Mouse (Mus musculus): ENCODE results near the gene Pon2.
A peak's percentile ranks its signal among the peaks of the same experiment; 100 is the strongest.

The Pon2 gene

DNA sequence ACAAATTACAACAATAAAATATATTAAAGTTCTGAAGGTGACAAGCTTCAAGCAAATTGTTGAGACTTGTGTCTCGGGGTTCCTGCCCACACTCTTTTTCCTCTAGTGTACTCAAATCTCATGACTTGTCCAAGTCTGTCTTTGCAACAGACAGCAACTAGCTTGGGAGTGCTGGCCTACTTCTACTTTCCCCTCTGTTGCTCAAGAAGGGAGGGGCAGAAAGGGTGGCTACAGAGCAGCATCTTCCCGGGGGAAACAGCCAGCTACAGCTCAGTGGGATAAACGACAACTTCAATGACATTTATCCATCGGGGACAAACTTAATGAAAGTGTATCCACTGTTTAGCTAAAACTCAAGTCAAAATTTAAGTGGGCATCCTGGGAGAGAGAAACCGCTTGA, 5.4 kb downstream of the Pon2 start:
- DNase-seq (ENCODE audit: low spot score), result no peak

DNA sequence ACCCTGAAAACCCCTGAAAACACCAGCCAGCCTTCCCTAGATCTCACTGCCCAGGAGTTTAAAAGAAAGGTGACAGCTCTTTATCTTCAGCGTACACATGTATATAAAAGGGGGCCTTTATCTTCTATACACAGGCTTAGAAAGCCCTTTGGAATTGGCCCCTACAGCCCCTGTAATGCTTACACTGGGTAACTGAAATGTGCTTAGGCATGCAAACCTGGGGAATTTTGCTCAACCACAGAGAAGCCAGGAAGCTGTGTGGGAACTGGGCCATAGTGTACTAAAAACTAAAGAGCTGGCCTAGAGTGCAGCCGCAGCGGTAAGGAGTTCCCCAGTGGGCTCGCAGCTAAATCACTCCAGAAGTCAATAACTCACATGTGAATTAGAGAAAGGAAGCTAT, 6.8 kb downstream of the Pon2 start:
- DNase-seq (ENCODE audit: low spot score), result peak; percentile 77

DNA sequence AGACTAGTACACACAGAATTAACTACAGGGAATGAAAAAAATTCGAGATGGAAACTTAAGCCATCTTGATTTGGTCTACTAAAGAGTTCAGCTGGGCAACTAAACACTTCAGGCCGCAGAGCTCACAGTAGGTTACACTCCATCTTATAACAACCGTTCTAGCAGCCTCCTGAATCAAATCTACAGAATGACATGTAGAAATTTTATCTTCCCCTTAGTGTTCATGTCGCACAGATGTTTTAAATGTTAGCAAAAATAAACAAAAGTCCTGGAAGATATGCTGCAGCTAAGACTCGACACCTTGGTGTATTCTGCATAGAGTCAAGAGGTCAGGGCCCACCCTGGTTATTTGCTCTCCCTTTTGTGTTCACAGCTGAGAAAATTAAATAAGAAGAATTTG, 10.3 kb downstream of the Pon2 start:
- DNase-seq (ENCODE audit: low spot score), result peak; percentile 45

DNA sequence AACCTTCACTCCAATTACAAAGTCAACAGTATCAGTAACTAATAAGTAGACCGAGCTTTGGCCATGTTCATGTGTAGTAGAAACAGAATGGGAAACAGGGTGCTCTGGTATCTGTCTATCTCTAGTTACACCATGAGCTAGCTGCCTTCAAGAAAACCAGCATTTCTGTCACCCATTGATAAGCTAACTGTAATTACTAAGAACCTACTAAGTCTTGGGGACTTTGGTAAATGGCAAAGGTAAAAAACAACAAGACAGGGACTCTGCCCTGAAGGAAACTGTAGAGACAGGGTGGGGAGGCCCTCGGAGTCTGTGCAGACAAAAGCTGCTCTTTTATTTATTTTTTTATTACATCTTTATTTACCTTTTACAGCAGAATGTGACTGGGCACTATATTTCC, 10.9 kb downstream of the Pon2 start:
- peak; percentile 77 for DNase-seq (ENCODE audit: low spot score)

DNA sequence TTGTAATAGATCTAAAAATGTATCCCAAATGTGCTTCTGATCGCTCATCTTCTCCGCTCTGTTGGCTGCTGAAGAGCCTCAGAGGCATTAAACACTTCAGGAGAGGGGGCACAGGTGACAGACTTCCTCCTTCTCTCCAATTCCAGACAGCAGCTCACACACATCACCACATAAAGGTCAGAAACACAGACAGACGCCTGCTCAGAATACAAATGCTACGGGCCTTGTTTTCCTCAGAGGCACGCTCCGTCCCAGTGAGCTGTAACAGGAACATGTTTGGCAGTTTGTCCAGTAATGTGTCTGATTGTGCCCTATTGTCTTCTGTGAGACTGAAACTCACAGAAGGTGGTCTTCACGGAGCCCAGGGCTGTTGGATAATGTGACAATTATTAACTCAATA, 15.8 kb downstream of the Pon2 start:
- no peak for DNase-seq (ENCODE audit: low spot score)

DNA sequence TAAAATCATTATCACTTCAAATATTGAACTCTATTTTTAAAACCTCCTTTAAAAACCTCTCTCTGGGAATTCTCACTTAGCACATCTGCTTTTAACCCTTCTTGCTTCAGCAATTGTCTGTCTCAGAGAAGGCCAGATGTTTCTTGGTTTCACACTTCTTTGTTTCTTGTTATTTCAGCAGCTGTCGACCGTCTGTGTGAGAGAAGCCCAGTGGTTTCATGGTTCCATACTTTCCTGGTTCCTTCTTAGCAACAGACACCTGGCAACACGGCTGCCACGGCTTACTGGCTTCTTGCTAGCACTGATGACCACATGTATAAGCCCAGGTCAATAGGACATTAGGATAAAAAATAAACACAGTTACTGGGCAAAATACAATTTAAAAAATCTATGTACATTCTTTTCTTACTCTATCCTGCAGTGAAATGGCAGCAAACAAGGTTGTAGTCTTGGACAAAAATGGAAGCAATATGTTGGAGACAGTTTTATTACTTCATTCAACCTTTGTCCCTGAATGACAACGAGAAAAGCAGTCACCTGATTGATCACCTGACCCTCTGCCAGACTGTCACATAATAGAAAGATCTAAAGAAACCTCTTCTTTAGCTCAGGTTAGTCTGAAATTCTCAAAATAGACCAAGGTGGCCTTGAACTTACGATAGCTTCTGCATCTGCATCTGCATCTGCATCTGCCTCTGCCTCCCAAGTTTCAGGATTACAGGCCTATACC, 17.5 kb downstream of the Pon2 start:
- DNase-seq (ENCODE audit: low spot score), result no peak

DNA sequence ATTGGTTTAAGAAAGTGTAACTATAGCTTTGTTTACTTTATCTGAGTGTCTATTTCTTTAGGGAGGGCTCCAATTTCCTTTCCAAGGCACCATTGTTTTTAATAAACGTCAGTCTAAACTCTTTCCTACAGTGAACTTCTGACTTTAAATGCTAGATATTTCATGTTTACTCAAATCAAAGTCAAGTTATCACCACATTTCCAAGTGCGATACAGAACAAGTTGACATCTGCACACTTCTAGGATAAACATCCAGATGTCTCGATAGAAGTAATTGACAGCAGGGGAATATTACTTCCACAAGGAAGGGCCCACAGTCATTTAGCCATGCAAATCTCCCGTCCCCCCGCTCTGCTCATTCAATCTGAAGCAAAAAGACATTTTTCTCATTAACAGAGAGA, 20.3 kb downstream of the Pon2 start:
- DNase-seq (ENCODE audit: low spot score), result no peak

DNA sequence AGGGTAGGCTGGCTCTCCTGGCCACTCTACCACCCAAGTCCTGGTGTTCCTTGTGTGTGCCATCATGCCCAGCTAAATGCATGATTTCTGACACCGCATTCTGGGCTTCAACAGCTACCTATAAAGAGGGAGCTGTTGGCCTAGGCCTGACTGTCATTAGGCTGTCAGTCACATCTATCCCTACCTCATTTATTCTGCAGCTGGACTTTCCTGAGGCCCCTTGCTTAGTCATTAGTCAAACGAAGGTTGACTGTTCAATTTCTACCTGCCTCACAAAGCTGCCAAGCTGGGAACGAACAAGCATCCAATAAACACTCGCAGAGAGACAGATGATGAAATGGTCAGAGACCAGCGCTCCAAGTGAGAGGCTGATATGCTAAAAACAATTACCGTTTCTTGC, 28.6 kb downstream of the Pon2 start:
- DNase-seq (ENCODE audit: low spot score), result no peak

DNA sequence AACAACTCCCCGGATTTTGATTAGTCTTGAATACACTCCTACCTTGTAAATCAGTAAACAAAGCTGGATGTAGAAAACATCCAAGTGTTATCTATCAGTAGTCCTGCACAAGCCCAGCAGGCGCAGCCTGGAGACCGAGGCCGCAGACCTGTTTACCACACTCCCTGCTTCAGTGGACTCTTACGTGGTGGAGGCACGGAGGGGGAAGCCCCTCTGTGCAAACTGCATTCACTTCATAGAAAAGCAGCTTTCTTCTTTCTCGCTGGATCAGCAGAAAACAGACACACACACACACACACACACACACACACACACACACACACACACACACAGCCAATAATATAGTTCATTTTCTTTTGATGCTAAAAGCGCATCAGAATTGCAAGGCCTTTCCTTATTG, 33.5 kb downstream of the Pon2 start:
- no peak for DNase-seq (ENCODE audit: low spot score)

DNA sequence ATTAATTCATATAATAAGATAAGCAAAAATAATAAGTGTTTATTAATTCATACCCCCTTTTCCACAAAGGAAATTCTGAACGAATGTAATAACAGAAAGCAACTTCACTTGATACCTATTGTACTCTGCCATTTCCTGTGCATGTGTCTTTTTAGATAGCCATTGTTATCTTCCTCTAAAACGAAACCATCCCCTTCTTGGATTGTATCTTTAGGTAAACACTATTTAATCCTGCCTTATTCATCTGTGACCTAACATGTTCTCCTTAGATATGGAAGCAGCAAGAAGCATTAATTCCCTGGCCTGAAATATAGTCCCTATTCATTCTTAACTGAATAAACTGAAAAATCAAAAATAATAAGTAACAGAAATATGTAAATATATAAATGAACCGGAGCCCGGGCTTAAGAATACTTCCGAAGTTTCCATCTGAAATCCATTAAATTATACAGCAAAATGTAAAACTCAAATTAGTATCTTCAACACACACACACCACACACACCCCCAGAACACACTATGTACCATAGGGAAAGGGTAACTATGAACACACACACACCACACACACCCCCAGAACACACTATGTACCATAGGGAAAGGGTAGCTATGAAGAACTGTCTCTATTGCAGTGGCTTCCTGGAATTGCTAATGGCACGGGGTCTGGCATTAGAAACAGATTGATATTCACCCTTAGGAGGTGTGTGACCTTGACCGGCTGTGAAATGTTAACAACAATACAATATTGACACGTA, 34.8 kb downstream of the Pon2 start:
- peak; percentile 59 for DNase-seq (ENCODE audit: low spot score)

DNA sequence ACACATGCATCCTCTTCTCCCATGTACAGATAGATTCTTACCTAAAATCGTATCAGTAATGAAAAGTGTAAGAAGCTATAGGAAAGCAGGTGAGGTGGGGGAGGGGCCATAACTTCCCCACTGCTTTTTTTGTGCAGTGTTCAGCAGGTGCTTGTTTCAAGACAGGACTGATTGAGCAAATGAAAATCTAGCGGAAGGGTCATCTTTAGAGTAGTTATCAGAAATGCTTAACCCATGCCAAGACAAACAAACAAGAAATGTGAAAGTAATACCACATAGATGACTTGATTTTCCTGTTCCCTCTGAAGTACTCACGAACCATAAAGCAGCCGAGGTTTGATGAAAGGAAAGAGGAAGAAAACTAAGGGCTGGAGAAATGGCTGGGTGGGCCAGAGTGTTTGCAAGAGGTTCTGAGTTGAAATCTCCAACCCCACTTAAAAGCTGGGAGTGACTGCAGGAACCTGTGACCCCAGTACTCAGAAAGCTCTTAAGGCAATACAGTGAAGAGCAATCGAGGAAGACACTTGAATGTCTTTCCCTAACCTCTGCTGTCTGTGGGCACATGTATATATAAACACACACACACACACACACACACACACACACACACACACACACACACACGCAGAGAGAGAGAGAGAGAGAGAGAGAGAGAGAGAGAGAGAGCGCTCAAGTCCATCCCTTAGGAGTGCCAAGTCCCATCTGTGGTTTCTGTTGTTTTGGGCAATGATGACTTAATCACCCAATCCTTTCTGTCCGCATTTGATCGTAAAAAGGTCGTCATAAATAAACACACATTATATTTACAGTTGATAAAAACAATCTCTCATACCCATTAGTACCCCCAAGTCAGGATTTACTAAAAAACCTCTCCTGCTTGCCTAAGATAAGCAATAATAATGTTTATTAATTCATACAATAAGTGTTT, 35.7 kb downstream of the Pon2 start:
- no peak for DNase-seq (ENCODE audit: low spot score)

DNA sequence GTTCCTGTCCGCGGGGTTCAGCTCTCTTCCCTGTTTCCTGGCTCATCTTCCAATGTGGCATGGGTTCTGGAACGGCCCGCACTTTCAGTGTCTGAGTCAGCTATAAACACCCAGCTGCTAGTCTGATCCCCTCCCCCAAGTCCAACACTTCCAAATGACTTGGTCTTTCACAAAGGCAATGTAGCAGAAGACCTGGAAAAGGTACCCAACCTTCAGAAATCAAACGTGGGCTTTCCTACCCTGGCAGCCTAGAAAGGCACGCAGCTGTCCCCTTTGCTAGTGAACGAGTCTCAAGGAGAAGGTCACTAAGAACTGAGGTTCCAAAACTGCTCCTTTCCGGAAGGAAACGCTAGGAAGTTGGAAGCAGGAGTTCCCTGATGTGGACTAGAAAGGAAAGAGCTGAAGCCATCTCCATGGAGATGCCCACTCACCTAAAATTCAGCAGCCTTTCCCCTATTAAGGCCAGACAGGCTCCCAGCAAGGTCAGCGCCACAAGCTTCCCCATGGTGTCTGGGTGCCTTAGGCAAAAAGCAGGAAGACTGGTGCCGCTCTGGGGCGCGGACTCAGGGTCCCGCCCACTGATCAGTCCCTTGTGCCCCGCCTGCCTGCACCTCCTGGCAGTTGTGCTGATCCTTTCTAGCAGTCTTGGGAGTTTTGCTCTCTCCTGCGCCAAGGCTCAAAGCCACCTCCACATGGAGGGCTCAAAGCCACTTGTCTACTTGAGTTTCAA, 42.4 kb downstream of the Pon2 start, which contains the start of gene Pon3:
Pon3 (minus strand) TSS at position 565 of the 730 bp plus-strand sequence.
- DNase-seq (ENCODE audit: low spot score), result peak; percentile 69

DNA sequence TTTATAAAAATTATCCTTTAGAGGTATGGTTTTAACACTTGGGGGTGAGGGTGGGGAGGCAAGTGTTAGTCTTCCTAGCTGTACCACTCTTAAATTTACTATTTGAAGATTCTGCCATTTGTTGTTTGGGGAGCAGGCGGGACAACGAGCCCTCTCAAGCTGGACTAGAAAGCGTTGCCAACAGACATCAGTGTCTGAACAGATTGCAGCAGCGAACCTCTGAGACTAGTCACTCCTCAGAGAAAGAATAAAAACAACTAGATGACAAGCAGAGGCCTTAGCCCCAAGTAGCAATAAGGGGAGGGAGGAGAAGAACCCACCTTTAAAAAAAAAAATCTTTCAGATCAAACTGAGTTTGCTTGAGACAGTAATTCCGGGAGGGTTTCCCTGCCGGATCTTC, 43.0 kb downstream of the Pon2 start:
- no peak for DNase-seq (ENCODE audit: low spot score)

DNA sequence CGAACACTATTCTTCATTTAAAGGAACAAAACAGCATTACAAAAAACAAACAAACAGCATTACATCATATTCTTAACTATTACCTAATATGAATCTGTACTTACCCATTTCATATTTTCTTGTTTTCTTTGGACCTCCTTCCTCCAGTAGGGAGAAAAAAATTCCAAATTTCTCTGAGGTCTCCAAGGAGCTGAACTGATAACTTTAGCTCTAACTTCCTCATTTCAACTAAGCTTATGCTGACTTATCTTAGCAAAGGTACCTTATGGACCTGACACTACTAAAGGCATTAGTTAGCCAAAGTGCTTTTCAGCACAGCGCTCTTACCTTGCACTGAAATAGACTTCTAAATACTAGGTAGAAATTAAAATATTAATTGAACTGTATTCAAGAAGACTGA, 43.4 kb downstream of the Pon2 start:
- DNase-seq (ENCODE audit: low spot score), result no peak

DNA sequence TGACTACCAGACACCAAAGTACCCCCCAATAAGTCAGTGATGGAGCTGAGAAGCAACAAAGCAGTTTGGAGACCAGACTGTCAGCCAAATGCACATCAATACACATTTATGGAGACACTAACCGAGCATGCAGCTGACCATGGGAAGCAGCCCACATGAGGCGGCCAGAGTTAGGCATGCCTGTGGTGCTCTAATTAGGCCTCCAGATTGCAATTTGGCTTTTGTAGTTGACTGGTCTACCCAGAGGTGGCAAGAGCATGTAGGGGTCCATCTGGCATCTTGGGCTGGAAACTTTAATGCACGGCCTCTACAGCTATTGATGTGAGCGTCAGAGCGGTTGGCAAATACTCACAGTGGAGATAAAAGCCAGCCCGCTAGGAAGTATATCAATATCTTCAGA, 52.3 kb downstream of the Pon2 start:
- no peak for DNase-seq (ENCODE audit: low spot score)

DNA sequence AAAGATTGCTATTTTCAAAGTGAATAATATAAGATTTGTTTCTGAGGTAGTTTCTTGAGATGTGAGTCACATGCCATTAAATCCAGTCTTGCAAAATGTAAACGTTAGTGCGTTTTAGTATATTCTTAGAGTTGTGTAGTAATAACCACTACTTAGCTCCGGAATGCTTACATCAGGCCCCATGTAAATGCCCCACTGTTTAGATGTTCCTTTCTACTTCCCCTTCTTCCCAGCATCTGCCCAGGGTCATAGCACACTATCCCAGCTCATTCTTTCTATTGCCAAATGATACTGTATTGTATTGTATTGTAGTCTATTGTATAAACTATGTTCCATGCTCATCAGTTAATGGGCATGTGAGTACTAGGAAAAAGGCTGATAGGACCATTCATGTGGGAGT, 59.5 kb downstream of the Pon2 start:
- DNase-seq (ENCODE audit: low spot score), result no peak

DNA sequence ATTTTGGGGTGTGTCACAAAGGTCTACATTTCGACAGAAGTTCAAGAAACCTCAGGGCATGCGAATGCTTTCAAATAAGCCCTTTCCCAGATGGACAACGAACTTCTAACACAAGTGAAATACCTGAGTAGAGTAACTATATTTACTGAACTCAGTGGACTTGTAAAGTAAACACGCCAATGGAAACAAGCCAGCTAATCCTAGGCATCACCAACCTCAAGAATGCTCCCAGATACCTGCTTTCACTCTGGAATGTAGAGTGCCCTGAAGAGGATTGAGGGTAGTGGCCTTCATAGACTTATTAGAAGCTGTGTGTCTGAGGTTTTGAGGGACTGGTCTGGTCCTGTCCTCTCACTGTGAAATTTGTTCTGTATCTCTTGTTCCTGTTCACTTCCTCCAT, 60.7 kb downstream of the Pon2 start:
- DNase-seq (ENCODE audit: low spot score), result no peak

DNA sequence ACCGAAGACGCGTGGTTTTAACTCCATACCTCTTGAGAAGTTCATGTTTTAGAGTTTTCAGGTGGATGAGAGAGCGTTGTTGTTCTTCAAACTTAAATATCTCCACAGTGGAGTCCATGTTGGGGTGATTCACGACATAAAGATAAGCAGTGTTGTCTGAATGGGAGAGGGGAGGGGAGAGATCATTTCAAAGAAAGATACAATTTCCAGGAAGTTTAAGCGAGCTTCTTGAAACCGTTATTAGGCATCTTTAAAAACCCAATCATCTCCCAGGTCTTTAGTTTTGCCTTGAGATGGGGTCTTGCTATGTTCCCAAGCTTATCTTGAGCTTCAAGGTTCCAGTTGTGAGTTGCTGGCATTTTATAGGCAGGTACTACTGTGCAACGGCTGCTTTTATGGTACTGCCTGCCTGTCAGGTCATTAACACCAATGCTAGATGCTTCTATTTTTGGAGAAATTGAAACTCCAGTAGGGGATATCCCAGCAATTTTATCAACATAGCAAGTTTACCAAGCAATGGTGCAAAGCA, 61.3 kb downstream of the Pon2 start:
- peak; percentile 30 for DNase-seq (ENCODE audit: low spot score)

DNA sequence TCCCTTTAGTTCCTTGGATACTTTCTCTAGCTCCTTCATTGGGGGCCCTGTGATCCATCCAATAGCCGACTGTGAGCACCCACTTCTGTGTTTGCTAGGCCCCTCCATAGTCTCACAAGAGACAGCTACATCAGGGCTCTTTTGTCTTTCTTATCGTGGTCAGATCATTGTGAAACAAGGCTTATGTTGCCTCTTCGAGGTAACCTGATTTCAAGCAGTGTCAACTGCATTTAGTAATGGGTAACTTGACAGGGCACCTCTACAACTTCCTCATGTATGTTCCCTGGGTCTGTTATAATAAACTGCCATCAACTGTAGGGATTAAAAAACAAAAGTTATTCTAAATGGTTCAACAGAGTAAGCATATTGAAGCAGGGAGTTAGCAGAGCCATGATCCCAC, 63.7 kb downstream of the Pon2 start:
- DNase-seq (ENCODE audit: low spot score), result no peak

DNA sequence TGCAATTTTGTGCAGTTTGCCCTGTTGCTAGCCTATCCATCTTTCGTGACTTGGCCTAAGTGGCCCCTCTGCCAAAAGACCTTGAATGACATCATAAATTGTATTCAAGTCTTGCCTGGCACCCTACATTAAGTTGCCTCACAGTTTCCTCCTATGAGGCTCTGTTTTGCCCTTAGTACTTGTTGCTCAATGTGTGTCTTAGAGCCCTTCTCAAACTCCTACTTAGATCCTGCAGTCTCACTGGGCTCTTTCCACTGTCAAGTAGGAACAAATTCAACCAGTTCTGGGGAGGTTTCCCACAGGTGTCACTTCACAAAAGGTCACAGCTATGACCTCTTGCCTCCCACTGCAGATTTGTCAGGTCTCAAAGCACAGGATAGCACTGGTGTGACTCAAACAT, 64.4 kb downstream of the Pon2 start:
- no peak for DNase-seq (ENCODE audit: low spot score)

DNA sequence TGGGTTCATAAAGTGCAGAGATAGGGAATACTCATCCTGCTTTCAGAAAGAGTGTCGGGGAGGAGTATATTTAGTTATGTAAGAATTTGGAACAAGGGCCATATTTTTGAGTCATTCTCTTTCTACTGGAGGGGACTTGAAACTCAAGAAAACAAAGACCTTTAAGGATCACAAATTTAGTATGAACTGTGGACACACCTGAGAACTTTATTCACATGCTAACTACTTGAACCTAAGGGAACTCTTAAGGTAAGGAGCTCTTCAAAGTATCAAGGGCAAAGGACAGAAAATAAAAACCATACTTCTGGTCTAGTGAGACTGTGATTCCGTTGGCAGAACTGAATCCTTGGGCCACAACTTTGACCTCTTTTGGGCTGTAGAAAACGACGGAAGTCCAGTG, 66.2 kb downstream of the Pon2 start:
- DNase-seq (ENCODE audit: low spot score), result no peak

DNA sequence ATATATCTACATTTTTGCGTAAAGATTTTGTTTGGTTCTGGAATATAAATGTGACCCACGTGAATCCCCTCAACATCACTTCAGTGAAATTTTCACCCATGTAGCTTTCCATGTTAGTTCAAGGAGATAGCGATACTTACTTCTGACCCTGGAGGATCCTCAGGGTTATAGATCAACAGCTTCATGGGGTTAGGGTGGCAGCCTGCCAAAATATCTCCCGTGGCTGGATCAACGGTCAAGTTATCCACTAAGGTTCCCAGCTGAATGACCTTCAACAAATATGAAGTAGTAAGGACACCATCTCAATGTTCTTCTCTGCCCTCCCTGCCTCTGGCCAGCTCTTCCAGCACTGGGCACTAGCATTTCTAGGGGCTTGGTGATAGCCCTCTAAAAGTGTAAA, 68.0 kb downstream of the Pon2 start:
- DNase-seq (ENCODE audit: low spot score), result no peak

All from c-Kit-positive CD71-positive TER-119-positive erythroid progenitor cells, embryonic 14.5 days (primary cell).